Mouse (Mus musculus): ENCODE data around the gene Mthfr. TPM values are rescaled to one million over a fixed set of nuclear protein-coding genes. Genes with fewer than 3 reads are reported as not detected.

The Mthfr gene
- polyA plus RNA-seq, 1 experiment: 48.2 TPM

DNA sequence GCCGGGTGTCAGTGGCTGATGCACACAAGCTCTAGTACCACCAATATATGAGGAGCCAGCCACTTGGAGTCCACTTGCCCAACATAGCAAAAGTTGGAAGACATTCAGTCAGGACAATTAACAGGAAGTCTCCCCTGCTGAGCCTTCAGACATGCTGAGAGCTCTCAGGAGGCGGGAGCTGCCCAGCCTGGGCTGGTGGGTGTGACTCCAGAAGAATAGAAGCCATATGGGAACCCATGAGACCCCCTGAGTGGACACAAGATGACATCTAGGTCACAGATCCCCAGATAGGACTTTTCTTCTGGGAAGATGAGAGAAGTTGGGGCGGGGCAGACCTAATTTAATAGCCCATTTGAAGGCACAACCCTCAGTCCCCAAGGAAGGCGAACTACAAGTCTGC lies 50.3 kb downstream of the Mthfr start:
- no peak for DNase-seq (ENCODE audit: low read depth)

- DNase-seq (ENCODE audit: low read depth): no peak
These were observed 52.3 kb downstream of the Mthfr start for GRCm38 (mm10) chr4:148091181-148091580.

DNA sequence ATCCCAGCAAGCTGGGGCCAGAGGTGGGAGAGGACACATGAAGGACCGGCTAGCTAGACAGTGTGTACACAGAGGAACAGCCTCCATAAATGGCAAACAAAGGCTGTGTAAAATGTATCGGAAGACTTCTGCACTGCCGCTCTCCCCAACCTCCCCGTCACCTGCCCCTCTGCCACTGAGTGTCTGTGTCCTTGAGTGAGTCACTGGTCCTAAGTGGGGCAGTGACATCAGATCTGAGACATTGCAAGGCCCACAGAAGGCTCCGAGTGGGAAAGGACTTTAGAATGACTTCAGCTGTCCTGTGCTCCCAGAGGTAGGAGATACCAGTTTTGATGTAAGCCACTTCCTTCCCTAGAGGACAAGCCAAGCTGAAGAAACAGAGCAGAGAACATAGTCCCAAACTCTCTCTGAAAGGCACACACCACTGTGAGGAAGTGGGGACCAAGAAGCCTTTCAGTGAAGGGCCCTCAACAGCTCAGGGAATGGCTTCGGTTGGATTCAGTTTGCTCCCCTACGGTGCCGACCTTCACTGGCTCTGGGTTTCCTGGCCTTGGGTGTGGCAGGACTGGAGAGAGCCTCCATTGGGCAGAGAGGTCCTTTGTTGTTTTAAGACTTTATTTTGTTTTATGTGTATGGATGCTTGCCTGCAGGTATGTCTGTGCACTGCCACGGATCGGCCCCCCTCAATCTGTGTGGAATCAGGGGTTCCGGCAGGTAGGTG lies 53.8 kb downstream of the Mthfr start:
- DNase-seq (ENCODE audit: low read depth): no peak

GRCm38 (mm10) chr4:148094161-148094560 lies 55.3 kb downstream of the Mthfr start:
- no peak for DNase-seq (ENCODE audit: low read depth)

DNA sequence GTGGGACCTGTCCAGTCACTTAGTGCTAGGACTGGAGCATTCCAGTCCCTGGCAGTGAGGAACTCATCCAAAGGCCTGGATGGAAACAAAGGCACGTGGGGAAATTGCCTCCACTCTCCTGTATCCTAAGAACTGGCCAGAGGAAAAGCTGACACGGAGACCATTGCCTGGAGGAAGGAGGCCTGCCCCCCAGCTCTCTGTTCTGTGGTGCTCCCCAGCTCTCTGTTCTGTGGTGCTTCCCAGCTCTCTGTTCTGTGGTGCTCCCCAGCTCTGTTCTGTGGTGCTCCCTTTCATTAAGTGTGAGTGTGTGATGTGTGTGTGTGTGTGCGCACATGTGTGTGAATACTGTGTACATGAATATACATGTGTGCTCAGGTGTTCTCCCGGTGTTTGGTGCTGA lies 56.2 kb downstream of the Mthfr start:
- DNase-seq (ENCODE audit: low read depth): no peak

DNA sequence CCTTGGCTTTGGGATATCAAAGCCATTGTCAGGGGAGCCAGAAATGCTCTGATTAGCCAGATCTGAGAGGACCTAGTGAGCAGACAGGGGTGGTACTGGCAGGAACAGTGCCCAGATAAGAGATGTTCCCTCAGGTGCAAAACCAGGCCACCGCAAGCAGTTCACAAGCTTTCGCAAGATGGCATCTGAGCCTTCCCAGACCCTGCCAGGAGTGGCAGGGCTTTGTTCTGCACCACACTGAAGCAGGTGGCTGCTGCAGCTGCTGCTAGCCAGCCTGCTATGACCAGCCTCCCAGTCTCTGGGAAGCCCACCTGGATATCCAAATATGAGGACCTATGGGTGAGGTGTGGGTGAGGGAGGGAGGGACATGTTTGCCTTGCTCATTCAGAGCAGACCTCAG lies 59.1 kb downstream of the Mthfr start:
- DNase-seq (ENCODE audit: low read depth): no peak

DNA sequence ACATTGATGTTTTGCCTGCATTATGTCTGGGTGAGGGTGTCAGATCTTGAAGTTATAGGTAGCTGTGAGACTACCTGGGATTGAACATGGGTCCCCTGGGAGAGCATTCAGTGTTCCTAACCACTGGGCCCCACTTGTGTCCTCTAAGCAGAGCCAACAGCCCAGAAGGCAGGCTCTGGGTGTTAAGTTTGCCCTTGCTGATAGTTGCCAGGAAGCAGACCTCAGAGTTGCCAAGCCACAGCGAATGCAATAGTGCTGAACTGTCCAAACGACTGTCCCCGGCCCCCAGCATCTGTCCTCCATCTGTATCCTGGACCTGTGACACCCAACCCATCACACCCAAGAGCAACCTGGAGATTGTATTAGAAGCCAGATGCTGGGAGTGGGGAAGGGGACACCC lies 59.8 kb downstream of the Mthfr start:
- DNase-seq (ENCODE audit: low read depth): no peak

DNA sequence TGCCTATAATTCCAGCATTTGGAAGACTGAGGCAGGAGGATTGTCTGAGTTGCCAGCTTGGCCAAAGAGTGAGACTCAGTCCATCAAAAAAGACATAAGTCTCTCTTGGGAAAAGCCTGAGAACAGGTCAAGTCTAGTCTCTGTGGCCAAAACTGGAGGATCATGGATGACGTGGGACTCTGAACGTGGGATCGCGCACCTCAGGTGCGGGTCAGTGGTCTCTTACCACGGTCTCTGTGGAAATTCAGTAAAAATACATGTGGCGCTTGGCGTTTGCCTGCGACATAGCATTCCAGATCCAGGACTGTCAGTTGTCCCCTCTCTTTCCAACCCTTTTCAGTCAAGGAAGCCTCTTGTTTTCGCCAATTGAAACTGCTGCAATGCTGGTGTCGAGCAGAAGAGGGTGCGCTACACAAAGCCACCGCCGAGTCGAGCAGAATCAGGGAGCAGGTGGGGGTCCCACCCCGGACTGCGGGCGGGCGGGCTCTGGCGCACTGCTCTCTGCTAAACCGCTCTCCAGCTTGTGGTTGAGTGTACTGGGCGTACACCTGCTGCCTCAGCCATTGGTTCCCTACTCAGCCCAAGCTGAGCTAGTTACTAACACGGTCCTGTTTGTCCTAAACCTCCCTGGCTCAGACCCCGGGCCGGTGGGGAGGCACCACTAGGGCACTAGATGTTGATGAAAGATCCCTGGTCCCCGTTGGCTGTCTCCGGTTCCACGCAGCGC lies 63.1 kb downstream of the Mthfr start:
- no peak for DNase-seq (ENCODE audit: low read depth)

DNA sequence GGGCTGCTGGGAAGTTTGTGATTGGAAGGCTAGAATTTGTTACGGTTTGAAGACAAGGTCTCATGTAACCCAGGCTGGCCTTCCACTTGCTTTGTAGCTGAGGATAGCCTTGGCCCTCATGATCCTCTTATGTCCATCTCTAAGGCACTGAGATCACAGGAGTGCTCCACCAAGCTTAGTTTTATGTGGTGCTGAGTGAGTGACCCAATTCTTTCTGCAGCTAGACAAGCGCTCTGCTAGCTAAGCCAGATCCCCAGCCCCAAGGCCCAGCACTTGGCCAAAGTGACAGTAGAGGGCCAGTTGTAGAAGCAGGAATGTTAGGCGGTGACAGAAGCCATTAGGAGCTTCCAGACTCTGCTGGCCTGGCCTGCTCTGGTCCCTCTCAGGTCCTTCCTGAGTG lies 65.3 kb downstream of the Mthfr start:
- DNase-seq (ENCODE audit: low read depth): no peak

- no peak for DNase-seq (ENCODE audit: low read depth)
These were observed 68.9 kb downstream of the Mthfr start for GRCm38 (mm10) chr4:148107621-148108291.

DNA sequence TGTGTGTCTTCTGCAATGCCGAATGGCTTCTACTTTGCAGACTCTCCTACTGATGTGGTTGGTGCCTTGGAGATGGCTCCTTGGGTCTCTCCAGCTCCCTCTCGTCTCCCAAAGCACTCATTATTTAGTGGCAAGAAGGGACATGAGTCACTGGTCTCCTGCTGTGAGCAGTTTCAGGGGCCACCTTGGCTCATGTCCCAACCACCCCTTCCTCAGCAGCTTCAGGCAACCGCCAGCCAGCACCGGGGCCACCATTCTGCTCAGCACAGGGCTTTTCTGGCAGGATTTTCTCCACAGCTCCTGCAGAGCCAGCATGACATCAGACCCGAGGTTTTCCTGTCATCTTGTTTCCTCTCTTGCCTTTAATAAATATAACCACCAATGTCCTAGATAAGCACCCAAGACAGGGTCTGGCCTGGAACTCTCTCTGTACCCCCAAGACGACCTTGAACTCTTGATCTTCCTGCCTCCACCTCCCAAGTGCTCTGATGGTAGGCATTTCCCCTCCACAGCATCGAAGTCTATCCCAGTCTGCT lies 69.8 kb downstream of the Mthfr start:
- no peak for DNase-seq (ENCODE audit: low read depth)

Other genes with a start within 250 kb of the Mthfr start
- gene Zfp984, start 229.3 kb upstream of the Mthfr start, polyA plus RNA-seq (2012; rRNA removed): 0.57 and 1.1 TPM in 2 replicates
- 1.7 and 1.8 TPM in 2 replicates for gene Zfp933, start 190.7 kb upstream of the Mthfr start, polyA plus RNA-seq (2012; rRNA removed)
- gene Miip, start 170.3 kb upstream of the Mthfr start, polyA plus RNA-seq (2012; rRNA removed): 31.4 and 65.1 TPM in 2 replicates
- 2.2 and 2.4 TPM in 2 replicates for gene Fv1, start 170.1 kb upstream of the Mthfr start, polyA plus RNA-seq (2012; rRNA removed)
- 76.7 and 84.0 TPM in 2 replicates for gene Mfn2, start 134.4 kb upstream of the Mthfr start, polyA plus RNA-seq (2012; rRNA removed)
- gene Plod1, start 102.3 kb upstream of the Mthfr start, polyA plus RNA-seq (2012; rRNA removed): 58.3 and 67.4 TPM in 2 replicates
- 67.2 and 67.7 TPM in 2 replicates for gene 2510039O18Rik, start 98.2 kb upstream of the Mthfr start, polyA plus RNA-seq (2012; rRNA removed)
- not detected in 2 replicates for gene Nppb, start 53.3 kb upstream of the Mthfr start, polyA plus RNA-seq (2012; rRNA removed)
- not detected in 2 replicates for gene Nppa, start 38.4 kb upstream of the Mthfr start, polyA plus RNA-seq (2012; rRNA removed)
- gene Clcn6, start 256 bp upstream of the Mthfr start, polyA plus RNA-seq (2012; rRNA removed): 12.4 and 17.8 TPM in 2 replicates
- 29.4 and 30.3 TPM in 2 replicates for gene Agtrap, start 49.0 kb downstream of the Mthfr start, polyA plus RNA-seq (2012; rRNA removed)
- gene Mad2l2, start 91.3 kb downstream of the Mthfr start, polyA plus RNA-seq (2012; rRNA removed): 34.8 and 38.1 TPM in 2 replicates
- 0.04 and 0.09 TPM in 2 replicates for gene Draxin, start 91.6 kb downstream of the Mthfr start, polyA plus RNA-seq (2012; rRNA removed)
- gene Fbxo6, start 113.1 kb downstream of the Mthfr start, polyA plus RNA-seq (2012; rRNA removed): 68.1 and 72.5 TPM in 2 replicates
- 14.3 and 20.6 TPM in 2 replicates for gene Fbxo44, start 121.4 kb downstream of the Mthfr start, polyA plus RNA-seq (2012; rRNA removed)
- 0.95 and 0.97 TPM in 2 replicates for gene Fbxo2, start 121.5 kb downstream of the Mthfr start, polyA plus RNA-seq (2012; rRNA removed)
- 0.06 and 0.15 TPM in 2 replicates for gene Disp3, start 248.9 kb downstream of the Mthfr start, polyA plus RNA-seq (2012; rRNA removed)